Mouse (Mus musculus) T-helper 1 cell (primary cell): ENCODE data around the gene Gdf15.

Experiments
- in situ Hi-C: fragments of 300-600 bp; cut with MboI, MseI; formaldehyde crosslinking; loops from one replicate; pipeline ENCODE4 v1.15.1; 2025; ENCODE audit warnings: high pct_unique_total_duplicates

Gdf15 gene

GRCm38 (mm10) chr8:70632346-70632892 is at the start of gene Gdf15:
TSS of gene Gdf15 (minus strand) at chr8:70632456.
- in situ Hi-C loops: no loop called here

DNA sequence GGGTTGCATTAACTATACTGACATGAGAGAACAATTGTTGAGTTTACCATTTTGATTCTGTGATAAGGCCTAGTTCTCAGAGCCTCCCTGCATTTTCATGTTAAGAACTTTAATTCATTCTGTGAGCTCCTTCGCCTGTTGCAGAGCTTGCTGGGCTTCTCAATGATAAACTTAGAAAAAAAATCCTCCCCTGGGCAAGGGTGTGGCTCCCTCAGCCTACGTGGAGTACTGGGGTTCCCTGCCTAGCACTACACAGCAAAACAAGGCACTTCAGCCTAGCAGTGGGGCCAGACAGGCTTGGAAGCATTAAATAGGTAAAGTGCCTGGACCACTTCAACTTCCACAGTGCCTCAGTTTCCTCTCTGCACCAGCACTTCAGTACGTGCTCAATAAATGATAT is 49.2 kb upstream of the Gdf15 start:
- in situ Hi-C loops: no loop called here

DNA sequence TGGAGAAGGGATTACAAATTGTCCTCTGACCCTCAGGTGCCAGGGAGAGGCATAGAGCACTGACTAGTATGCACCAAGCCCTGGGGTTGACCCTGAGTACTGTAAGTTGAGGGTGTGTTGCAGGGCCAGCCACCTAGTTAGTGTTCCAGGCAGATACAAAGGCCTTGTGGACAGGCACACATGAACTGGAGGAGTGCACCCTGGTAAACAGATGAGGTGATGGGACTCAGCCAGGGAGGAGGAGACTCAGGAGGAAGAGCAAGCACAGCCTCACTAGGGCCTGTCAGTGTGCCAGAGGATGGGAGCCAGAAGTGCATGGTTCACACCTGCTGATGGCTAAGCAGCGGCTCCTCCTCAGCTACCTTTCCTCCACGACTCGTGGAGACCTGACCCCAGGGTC is 47.8 kb upstream of the Gdf15 start:
- in situ Hi-C loops: no loop called here

- in situ Hi-C loops: no loop called here
These were observed 47.1 kb upstream of the Gdf15 start for GRCm38 (mm10) chr8:70679404-70679803.

DNA sequence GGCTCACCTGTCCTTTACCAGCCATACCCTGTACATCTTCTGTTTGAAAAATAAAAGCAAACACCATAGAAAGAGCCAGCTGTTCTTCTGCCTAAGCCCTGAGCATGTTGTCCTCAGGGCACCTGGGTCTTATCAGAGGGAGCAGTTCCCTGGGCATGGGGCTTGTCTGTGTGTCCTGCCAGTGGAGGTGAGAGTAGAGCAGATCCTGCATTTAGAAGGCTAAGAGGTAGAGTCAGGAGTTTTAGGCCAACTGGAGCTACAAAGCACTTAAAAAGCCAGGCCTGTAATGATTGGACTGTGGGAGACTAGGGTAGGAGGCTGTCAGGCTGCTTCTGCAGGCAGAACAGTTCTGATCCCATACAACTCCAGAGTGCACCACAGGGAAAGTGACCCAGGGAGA is 46.4 kb upstream of the Gdf15 start:
- in situ Hi-C loops: no loop called here

DNA sequence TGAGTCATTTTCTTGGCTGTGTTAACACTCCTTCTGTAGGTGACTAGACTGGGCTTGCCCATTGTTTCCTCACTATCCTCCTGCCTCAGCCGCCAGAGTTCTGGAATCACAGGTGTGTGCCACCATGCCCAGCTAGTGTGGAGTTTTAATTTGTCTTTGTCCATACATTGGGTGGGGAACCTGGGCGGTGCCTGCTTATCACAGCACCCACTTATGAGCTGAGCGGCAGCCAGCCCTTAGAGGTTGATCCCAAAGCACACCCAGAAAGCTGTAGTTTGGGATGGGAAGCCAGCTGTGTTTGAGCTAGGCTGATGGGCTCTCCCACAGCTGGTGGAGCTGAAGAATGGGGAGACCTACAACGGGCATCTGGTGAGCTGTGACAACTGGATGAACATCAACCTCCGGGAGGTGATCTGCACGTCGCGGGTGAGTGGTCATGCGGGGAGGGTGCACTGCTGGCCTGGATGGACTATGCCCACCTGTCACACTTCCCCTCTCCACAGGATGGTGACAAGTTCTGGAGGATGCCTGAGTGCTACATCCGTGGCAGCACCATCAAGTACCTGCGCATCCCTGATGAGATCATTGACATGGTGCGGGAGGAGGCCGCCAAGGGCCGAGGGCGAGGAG is 45.3 kb upstream of the Gdf15 start:
- in situ Hi-C loops: no loop called here

GRCm38 (mm10) chr8:70675336-70675735 is 43.1 kb upstream of the Gdf15 start:
- in situ Hi-C loops: no loop called here

- in situ Hi-C loops: no loop called here
These were observed 42.5 kb upstream of the Gdf15 start for GRCm38 (mm10) chr8:70674716-70675115.

DNA sequence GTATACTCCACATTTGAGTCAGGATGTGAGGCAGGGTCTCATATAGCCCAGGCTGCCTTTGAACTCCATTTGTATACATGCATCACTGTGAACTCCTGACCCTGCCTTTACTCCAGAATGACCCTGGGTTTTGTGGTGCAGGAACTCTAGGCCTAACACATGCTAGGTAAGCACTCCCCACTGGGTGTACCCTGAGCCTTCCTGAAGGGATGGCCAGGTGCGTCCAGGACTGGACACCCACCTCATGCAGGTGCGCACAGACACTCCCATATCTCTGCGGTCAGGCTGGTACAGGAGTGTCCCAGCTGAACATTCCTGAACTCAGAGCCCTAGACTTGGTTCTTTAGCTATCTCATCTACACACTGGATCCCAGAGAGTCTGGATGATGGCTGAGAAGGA is 41.9 kb upstream of the Gdf15 start:
- in situ Hi-C loops: no loop called here

DNA sequence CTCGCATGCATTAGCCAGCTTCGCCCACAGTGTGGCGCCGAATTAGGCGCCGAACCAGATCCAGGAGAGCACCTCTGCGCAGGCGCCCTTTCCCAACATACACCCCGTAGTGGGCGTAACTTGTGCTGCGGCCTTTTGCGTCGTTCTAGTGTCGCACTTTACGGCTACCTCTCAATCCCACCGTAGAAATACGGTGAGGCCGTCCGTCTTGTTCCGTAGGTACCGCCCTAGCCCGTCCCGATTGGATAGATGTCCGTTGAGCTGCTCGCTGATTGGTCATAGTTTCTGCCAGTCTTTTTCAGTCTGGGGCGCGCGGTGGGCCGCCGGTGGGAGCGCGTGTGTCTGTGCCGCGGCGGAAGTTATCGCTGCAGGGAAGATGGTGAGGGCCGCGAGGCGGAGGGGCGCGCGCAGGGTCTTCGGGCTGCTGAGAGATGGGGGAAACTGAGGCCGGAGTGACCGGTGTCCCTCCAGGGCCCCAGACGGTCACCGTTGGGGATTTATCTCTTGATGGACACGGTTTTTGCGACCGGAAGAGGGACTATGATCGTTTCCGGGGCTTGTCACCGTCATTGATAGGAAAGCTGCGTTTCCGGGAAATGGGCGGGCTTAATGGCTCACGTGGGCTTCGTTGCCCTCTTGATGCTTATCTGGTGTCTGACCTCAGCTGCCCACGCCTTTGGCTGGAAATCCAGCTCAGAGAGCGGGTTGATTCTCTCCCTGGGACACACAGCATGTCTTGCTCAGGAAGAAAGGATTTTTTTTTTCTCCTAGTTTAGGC is 41.0 kb upstream of the Gdf15 start, which contains the start of gene Lsm4:
TSS of gene Lsm4 (plus strand) at position 170 of the 778 bp plus-strand sequence.
- in situ Hi-C loops: no loop called here

DNA sequence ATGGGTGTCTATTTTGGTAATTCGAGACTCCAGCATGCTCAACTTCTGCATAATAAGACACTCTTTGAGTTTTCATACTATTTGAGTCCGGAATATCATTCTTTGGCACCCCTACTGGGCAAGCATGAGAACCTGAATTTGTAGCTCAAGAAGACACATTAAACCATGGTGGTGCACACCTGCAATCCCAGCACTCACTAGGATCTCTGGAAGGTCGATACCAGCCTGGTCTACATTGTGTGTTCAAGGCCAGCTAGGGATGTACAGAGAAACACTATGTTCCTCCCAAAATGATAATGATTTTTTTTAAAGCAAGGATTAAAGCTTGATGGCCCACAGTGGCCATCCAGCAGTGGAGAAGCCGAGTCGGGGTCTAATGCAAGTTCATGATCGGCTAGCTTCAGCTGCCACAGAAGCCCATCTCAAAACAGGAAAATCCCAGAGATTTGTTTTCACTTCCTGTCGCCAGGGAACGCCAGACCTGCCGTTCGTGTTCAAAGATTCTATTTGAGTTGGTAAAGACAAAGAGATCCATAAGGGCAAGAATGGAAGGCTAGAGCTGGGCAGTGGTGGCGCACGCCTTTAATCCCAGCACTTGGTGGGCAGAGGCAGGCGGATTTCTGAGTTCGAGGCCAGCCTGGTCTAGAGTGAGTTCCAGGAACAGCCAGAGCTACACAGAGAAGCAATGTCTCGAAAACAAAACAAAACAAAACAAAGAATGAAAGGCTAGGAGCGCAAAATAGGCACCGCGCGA is 40.2 kb upstream of the Gdf15 start:
- in situ Hi-C loops: no loop called here

DNA sequence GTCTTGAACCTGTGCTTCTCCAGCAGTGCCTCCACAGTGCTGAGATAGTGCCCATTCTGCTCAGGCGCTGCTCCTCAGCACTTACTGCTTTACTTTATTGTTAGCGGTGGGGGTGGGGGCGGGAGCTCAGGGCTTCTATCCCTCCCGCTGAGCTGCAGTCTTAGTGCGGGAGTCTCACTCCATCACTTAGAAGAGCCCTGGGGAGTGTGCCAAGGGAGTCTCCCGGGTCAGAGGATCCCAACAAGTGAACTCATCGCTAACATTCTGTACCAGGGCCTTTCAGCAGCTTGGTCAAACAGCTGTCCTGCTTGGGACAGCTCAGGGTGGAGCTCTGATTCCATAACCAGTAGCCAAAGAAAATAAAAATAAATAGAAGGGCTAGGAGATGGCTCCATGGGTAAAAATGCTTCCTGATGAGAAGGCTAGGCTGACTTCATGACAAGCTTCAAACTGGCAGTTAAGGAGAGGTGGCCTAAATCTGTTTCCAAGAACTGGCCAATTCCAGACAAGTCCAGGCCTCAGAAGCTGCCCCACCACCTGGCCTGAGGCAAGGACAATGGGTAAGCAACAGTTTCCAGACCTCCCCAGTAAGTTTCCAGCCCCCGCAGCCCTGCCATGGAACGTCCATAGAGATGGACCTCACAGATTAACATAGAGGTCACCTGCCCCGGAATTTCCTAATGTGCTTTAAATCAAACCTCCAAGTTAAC is 39.5 kb upstream of the Gdf15 start:
- in situ Hi-C loops: no loop called here

- in situ Hi-C loops: no loop called here
These were observed 34.8 kb upstream of the Gdf15 start for GRCm38 (mm10) chr8:70667071-70667470.

DNA sequence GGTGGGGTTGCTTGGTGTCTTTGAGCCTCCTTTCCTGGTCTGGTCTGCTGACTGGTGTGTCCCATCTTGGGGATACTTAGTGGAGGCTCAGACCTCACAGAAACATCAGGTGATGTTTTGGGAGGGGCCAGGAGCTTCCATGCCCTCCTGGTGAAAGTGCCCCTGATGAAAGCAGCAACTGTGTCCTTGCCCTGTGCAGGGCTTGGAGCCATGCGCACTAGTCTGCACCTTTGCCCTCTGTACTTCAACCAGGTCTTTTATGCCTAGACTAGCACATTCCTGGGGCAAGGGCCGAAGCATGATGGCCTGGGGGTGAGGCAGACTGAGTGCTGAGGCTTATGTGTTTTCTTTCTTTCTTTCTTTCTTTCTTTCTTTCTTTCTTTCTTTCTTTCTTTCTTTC is 33.3 kb upstream of the Gdf15 start:
- in situ Hi-C loops: no loop called here

DNA sequence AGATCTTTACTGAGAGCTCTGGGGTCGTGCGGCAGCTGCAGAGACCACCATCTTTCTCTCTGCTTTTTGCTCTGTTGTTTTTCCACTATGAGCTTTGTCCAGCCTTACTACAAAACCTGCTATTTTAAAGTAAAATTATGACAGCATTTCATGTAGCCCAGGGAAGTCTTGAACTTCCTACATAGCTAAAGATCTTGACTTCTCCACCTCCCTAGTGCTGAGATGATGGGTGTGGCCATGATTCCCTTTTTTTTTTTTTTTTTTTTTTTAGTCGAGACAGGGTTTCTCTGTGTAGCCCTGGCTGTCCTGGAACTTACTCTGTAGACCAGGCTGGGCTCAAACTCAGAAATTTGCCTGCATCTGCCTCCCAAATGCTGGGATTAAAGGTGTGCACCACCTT is 32.4 kb upstream of the Gdf15 start:
- in situ Hi-C loops: no loop called here

DNA sequence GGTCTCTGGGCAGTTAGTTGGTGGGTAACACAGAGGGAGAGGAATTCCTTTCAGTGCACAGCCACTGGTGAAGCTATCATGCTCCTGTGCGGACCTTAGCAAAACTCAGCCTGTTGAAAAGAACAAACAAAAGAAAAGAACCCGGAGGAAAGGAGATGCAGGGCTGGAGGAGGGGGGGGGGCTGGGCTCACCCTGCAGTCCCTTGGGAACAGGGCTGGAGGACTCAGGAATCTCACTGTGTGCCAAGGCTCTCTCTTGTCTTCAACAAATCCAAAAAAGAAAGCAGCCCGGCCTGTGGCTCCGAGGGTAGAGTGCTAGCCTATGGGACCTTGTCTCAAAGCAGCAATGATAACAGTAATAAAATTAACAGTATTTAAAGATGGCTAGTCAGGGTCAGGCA is 31.4 kb upstream of the Gdf15 start:
- in situ Hi-C loops: no loop called here

DNA sequence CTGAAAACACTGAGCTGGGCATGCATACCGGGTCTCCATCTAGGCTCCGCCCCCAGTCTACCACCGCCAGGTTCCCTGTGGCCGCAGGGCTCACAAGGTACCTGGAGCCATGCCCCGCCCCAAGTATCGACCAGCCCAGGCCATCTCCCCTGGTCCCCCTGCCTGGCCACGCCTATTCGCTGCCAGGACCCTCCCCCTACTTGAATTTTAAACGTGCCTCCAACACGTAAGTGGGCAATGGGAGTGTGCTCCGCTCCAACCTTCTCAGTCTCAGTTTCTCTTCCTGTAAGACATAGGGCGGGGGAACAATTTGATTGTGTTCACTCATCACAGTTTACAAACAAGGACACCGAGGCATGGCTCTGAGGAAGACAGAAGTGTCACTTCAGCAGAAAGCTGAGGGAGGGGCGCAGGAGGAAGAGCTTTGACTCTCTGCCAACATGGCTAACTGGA is 28.0 kb upstream of the Gdf15 start, which contains the start of gene Pgpep1:
TSS of gene Pgpep1 (minus strand) at position 116 of the 453 bp plus-strand sequence.
- in situ Hi-C loops: no loop called here

DNA sequence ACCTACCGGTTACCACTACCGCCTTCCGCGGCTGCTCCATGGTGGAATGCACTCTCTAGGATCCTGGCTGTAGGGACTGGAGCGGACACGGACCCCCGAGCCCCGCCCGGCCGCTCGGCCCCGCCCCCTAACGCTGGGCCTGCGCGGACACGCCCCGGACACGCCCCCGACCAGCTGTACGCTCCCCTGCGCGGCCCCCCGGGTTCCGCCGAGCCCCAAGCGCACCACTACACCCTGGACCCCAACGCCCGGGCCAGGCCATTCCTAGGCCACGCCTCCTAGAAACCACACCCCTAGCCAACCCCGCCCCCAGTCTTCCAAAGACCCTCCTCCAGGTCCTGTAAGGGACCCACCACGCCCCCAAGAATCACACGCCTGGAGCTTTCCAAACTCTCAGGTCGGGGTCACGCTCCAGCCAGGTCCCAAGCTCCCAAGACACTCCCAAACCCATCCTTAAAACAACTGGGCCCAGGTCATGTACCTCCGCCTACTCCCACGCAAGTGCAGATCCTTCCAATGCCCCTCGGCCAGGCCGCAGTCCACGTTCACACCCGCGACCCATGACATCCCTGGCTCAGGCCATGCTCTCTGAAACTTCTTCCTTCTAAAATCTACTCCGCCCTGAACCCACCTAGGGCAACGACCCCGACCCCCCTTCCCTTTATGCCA is 27.5 kb upstream of the Gdf15 start:
- in situ Hi-C loops: no loop called here

DNA sequence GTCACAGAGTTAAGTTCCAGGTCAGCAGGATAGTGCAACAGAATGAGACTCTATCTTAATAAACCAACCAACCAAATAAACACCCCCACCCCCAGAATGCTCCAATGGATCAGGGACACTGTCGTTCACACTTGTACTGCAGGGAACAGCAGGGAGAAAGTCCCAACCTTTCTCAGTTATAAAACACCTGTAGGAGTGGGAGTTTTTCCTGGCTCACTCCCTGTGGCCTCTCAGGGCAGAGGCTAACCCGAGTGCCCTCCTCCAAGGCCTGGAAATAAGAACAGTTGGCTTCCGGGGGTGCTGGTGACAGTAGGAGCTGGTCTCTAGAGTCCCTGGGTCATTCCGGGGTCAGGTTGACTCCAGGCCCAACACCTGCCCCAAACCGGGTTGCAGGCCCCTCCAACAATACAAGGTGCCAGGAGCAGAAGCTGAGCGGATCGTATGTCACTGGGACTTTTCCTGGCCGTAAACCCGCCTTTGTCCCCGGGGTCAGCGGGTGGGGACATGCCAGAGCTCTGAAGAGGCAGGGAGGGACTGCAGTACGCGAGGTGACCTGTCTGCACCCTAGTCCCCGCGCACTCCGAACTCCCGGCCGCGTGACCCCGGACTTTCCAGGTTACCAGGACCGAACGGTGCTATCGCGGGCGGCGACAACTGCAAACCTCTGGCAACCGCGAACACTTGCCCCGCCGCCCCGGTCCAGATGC is 26.8 kb upstream of the Gdf15 start:
- in situ Hi-C loops: no loop called here

GRCm38 (mm10) chr8:70657739-70658138 is 25.5 kb upstream of the Gdf15 start:
- in situ Hi-C loops: no loop called here
